Mouse (Mus musculus) spleen, adult 2 months (tissue): ENCODE results near the gene Usmg5.

ENCODE experiments used
- CTCF ChIP-seq: fragments of 200-500 bp; IDR thresholded peaks from 2 replicates; pipeline ENCODE4 v1.5.1; 2011; ENCODE audit warnings: mild to moderate bottlenecking, inconsistent platforms; ENCODE audit not compliant: insufficient read depth, insufficient read length, insufficient replicate concordance; ENCODE audit errors: extremely low read depth
- POLR2A ChIP-seq: fragments of 200-500 bp; IDR thresholded peaks from 2 replicates; pipeline ENCODE4 v1.6.1; 2011; ENCODE audit warnings: low read depth, low read length, inconsistent platforms

DNA sequence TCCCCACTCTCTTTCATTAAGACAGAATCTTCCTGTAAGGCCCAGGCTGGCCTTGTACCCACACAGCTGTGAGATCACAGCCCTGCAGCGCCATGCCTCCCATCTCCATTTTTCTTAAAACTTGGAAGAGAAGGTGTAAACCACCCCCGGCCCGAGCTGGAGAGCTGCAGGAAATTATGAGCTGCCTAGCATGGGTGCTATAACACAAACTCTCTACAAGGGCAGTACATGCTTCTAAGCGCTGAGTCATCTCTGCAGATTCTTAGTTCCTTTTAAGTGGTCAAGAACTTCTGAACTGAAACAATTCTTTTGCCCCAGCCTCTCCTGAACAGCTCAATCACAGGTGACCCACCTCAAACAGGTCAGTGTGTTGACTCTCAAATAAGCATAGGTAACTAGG, 55.5 kb downstream of the Usmg5 start:
- no peak for TF ChIP-seq CTCF
- no peak for TF ChIP-seq POLR2A
